Mouse (Mus musculus) inflammation-experienced regulatory T-cells, adult 6 months (primary cell): ENCODE measurements around the gene Tapt1. TPM values are rescaled to one million over a fixed set of nuclear protein-coding genes. Genes with fewer than 3 reads are reported as not detected.
"Not testable (repeated sequence)": the region's sequence is repeated elsewhere in the genome, so short reads cannot be mapped to it uniquely, and the experiment has no call there.

Source experiments
- ATAC-seq: one replicate; pipeline ENCODE4 v1.8.0; 2017
- polyA plus RNA-seq, 3 experiments: library from polyadenylated mRNA; unstranded; fragments of 100-300 nt; shearing (Covaris generic); gene quantifications; one replicate each; pipeline ENCODE4 v1.2.1; 2017

Gene Tapt1
- polyA plus RNA-seq, 3 experiments from 2014 or later = 9.4 to 17.1 (median 15.0) TPM

DNA sequence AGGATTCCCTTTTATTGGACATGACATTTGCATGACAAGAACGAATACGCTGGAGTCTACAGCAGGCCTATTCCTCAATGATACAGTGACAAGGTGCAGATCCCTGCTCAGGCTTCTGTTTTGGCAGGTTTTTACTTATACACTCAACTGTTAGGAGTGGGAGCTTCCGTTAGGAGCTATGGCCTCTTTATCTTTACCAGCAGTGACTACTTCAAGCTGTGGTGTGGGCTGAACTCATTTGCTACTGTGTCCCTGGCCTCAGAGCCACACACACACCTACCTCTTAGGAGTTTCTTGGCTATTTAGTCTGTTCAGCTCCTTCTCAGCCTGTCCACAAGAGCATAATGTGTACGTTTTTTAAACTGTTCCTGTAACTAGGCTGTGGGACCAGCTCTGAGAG, 30.3 kb downstream of the Tapt1 start:
- ATAC-seq = no peak

DNA sequence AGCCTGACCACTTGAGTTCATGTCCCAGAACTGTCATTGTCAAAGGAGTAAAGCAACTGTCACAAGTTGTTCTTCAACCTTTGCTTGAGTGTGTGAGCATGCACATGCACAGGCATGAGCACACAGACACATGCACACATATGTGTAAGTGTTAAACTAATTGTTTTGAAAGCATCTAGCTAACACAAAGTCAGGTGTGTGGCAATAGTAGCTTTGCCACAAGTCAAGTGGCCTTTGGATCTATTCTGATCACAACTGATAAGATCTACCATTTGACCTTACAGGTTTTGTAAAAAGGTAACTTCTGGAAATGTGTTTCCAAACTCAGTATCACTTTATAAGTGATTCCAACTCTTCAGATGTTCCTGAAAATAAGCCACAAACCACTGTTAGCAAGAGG, 39.1 kb downstream of the Tapt1 start:
- ATAC-seq = no peak

DNA sequence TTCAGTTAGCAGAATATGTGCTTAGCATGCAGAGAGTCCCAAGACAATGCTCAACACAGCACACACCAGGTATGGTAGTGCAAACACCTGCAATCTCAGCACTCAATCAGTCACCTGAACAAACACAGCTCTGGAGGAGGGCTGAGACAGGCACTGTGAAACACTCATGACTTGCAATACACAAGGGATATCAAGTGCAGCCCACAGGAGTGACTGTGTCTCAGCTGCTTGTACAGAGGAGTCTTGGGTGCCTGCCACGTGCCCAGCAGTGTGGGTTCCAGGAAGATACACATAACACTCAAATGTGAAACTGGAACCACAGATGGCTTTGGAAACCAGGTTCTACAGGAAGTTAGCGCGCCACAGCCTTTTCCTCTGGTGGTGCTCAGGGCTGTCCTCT, 44.8 kb downstream of the Tapt1 start:
- peak; percentile 87 for ATAC-seq

DNA sequence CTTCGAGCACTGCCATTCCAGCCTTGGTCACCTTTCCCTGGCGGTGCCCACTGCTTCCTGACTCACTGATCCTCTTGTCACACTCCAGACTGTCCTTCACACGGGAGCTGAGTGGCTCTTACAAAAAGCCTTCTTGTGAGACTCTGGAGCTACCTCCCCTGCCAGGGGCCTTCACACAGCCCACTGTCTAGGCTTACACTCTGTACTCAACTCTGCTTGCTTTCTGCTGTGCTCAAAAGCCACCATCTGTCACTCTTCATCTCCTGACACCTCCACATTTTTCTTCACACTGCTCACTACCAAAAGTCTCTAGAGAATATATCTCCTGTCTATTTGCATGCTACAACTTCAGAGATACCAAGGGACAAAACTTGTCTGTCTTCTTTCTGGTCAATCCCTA, 46.0 kb downstream of the Tapt1 start:
- no peak for ATAC-seq

DNA sequence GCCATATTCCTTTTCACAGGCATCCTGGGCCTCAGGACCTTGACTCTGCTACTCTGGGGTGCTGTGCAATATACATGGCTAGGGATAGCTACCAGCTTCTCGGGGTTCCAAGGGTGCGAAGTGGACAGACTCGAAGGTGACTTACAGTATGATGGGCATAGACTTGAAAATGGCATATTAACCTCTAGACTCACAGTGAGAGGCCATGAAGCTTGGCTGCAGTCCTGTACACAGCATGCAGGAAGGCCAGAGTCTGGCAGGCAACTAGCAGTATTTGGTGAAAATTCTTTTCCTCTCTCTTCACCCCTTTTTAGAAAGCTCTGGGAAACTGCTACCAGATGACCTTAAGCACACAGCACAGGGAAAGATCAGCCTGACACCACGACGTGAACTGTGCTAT, 52.4 kb downstream of the Tapt1 start:
- ATAC-seq = no peak

DNA sequence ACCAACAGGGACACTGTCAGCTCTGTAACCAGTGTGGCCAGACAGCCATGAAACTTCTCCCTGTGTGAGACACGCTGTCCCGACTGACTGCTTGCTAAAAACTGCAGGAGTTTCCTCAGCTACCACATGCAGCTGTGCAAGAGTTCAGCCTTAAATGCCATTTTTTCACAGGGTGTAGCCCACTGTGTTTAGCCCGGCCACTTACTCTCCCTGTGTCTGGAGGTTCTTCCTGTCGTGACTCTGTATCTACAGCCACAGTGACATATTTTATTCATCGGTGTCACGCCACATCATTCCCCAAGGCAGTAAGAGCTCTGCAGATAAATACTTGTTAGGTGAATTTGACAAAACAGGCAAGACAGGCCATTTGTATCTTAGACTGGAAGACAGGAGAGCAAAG, 59.6 kb downstream of the Tapt1 start:
- no peak for ATAC-seq

DNA sequence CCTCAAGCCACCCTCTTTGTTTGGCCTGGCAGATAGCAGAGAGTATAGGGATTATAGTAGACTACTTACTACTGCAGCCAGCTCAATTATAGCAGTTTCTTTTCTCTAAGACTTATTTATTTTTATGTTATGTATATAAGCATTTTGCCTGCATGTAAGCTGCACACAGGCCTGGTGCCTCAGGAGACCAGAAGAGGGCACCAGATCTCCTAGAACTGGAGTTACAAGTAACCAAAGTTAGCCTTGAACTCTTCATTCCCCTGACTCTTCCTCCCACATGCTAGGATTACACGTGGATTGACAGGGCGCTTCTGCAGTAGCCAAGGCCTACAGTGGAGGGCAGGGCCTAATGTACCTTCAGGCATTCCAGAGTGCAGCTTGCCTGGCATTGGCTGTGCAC, 60.6 kb downstream of the Tapt1 start:
- no peak for ATAC-seq

DNA sequence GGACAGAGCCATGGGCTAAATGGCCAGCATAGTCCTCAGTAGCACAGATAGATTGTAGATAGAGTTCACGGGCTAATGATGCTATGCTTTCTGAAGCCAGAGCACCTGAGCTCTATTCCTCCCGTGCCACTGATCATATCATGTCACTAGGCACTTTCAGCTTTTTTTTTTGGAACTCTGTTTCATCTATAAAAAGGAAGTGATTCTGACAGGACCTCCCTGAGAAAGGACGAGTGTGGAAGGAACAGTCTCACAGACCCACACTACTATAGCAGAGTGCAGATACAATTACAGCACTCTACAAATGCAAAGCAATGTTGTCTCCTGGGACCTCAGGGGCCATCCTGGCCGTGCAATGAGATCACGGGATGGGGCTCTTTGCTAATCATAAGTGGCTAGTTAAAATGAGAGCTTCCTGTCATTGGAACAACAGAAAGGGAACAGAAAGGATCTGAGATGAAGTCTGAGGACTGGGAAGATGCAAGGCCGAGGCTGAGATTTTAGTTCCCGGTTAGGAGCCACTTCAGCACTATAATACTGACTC, 62.1 kb downstream of the Tapt1 start:
- ATAC-seq = no peak

DNA sequence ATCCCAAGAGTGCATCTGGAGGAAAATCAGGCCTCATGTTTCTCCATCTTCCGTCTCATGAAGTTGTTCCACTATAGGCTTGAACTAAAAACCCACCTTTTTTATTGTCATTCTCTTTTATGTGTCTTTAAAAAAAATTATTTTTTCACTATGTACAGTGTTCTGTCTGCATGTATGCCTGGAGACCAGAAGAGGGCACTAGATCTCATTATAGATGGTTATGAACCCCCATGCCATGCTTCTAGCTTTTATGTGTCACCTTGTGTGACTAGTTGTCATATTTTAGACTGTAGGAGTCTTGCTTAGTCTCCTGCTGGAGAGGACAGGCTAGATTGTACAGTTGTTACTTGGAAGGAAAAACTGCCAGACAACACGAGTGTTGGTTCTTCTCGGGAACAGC, 63.1 kb downstream of the Tapt1 start:
- ATAC-seq = no peak

DNA sequence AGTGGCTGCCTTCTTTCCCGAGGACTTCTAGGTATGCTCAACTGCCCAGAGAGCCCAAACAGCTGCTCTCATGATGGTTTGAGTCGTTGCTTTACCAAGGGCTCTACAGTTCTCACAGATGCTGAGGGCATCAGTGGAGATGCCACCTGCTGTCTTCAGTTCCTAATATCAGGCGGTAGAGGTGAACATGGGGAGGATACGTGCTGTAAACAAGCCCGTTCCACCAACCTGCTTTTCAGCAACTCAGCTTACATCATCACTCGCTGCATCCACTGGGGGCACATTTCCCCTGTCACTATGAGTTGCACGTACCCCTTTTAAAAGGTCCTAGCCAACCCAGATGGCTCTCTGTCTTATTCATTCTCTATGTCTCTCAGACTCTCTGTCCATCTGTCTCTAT, 63.6 kb downstream of the Tapt1 start:
- ATAC-seq = no peak

DNA sequence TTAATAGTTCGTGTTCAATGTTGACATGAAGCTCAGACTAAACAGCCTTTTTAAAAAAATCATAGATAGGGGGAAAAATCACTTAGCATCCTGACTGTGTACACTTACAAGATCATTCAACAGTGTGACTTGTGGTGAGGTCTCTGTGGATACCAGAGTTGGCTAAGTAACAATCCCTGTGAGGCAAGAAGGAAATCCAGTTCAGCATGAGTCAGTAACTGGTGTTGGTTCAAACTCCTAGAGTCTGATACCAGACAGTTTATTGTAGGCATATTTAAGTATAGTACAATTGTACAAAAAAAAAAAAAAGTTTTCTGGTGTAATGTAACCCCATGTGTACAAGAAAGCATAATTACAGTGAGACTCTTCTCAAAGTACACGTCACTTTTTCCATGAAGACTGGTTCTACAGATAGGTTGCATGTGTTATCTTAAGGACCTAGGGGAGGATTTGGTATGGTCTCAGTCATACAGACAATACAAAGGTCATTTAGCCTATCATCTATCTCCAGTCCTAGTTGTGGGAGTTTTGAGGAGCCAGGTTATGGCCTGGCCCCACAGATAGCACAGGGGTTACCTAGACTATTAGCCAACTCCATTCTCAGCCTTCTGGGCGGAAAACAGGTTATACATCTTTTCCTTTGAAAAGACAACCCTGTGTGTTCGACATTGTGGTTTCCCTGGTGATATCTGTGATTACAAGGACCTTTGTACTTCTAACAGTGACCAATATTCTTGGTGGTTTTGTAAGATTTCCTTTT, 66.6 kb downstream of the Tapt1 start:
- ATAC-seq = no peak

DNA sequence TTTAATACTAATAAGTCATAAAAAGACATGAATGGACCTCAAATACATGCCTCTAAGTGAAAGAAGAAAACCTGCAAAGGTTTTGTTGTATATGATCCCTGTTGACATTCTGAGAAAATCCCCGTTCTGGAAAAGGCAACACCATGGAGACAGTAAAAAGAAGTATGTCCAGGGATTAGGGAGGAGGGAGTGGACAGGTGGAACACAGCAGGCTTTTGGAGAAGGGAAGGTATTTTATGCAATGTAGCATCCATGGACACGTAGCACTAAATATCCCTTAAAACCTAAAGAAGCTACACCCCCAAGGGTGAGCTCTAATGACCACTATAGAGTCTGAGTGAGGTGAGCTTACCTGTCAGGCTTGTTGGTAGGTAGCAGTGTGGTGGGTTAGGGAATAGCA, 67.2 kb downstream of the Tapt1 start:
- no peak for ATAC-seq

DNA sequence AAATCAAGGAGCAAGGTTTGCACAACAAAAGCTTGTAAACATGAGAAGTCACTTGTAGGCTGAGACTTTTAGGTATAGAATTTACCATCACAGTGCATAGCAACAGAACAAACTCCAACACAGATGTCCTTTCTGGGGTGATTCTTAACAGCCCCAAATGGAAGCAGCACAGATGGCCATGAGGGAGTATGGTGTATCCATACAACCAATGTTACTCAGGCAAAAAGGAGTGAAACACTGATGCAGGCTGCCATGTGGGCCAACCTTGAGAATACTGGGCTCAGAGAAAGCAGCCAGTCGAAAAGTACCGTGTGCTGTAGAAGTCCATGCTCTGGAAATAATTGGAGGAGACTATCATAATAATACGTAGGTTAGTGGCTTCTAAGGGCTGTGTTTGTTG, 68.0 kb downstream of the Tapt1 start:
- ATAC-seq = no peak

DNA sequence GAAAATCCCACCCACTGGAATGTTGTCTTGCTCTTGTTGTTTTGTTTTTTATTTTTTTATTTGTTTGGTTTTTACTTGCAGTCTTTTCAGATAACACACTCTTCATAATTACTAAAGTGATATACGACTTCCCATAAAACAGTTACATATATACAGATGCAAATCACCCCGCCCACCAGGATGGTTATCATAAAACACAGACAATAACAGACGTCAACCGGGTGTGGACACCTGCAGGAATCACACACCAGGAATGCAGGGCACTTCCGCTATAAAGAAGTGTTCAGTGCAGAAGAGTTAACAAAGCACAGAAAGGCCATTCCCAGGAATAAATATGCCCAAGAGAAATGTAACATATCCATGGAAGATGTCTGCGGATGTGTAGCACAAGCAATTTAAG, 68.7 kb downstream of the Tapt1 start:
- ATAC-seq = no peak

DNA sequence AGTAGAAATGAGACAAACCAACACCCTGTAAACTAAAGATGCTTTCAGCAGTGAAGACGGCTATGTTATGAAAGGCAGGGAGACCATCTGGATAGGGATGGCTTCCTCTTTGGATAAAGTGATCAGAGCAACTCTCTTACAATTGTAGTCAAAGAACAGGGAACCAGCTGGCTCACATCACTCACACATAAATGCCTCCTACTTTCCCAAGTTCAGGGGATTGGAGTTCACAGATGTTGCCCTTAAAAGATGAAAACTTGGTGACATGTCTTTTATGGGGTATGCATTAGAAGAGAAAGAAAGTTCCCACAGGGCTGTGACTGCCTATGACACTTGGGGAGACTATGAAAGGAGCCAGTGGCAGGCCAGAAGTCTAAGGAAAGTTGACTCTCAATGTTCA, 73.4 kb downstream of the Tapt1 start:
- ATAC-seq = no peak

DNA sequence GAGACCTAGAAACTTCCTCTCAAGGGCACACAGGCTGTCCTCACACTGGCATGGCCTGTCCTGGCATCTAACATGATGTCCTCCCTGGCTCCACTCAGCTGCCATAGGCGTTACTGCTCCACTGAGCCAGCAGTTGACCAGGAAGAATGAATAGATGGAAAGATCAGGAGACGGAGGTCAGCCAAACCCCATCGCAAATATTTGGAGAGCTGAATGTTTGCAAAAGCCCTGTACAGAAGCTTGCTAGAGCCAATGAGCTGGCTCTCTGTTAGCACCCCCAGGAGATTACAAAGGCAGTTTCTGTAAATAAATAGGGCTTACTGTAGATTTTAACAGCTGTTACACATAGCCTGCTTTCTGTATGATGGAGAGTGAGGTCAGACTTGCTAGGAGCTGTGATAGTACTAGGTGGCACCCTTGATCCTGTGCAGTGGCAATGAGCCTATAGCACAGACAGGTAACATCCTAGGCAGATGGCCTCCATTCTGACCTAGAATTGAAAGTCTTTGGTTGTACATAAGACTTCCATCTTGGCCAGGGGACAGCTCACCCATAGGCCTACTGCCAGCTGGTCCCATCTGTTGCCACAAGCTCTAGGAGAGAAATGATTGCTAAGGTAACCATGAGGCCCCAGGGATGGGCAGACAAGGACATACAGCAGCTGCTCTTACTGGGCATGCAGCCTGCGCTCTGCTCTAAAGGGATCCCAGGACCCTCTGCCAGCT, 74.9 kb downstream of the Tapt1 start:
- ATAC-seq = no peak

DNA sequence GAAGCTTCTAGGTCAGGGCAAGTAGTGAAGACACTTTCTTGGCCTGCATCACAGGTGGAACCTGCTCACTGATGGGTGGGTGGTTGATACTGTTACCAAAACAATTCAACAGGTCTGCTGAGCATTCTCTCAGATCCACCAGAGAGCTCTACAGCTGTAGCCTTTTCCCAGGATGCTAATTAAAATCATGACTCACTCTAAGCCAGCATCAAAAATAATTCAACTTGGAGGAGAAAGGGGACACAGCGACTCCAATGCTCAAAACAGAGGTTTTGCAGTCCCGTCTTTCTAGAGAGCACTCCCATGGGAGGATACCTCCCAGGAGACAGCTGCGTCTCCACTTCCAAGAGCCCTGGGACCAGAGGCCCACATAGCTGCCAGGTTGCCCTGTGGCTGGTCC, 78.7 kb downstream of the Tapt1 start:
- no peak for ATAC-seq

DNA sequence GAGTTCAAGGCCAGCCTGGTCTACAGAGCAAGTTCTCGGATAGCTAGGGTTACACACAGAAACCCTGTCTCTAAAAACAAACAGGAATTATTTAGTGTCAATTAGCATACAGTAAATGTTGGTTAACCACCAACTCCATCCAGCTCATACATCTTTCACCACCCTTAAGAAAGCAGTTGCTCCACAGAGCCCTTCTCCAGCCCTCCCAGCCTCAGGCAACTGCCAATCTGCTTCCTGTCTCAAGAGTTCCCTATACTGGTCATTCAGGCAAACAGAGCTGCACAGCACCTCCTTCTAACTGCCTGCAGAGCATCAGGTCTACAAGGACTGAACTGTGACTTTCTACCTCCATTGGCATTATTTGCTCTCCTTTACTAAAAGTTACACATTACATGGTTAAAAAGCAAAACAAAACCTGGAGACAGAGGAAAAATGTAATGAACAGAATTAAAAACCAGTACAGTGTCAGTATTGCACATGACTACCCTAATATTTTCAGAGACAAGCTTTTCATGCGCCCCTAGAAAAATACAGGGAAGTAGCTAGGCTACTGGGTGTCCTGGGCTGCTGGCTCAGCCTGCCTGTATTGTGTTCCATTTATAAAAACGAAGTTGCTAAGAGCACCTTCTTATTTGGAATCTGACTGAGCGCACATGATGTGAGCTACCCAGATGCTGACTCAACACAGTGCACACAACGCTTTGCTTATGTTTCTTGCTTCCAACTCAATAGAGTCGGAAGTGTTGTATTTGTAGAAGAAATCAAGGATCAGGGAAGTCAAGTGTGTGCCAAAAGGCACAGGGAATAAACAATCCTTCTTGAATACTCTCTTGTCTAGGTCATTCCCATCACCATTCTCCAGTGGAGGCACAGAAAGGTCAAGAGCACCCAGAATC, 79.7 kb downstream of the Tapt1 start:
- ATAC-seq = no peak

DNA sequence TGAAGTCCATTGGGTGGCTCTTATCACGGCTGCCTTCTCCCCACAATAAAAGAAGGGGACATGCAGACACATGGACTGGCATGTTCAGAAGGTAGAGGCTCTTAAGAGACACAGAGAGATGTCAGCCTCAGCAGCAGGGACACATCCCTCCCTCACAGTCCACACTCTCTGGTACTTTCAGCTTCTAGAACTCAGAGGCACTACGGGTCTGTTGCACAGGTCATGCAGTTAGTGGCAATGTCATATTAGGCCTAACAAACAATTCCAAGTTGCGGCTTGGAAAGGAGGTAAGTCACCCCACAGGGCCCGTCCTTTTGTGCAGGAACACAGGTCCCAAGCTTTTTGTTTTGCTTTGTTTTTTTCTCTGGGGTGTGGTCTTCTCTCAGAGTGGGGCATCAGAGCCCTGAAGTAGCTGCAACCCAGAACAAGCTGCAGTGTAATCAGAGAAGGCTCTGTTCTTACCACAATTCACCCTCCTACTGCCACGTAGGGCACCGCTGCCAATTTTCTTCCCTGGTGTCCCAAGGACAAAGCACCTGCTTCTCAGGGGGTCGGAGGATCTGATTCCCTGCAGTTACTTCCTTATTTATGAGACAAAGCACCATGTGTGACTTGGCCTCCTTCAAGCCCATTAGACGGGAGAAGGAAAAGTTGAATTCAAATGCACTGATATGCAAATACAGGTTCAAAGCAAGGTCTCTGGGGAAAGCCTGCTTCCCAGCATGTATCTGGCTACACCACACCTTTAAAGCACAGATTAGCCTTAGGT, 82.8 kb downstream of the Tapt1 start:
- no peak for ATAC-seq

DNA sequence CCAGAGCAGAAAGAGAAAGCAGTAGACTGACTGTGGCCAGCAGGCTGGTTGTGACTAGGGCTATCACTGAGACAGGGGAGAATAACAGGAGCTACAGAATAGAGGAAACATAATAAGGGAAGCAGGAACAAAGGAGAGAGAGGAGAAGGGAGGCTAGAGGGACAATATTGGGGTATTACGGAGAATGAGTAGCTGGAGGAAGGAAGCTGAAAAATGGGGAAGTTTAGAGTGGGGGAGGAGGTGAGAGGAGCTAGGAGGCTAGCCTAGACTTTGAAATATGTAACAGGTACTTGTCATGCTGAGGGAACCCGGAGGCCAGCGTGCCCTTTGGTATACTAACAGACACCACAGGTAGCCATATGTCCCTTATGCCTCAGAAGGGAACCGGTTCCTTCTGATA, 98.9 kb downstream of the Tapt1 start:
- no peak for ATAC-seq

DNA sequence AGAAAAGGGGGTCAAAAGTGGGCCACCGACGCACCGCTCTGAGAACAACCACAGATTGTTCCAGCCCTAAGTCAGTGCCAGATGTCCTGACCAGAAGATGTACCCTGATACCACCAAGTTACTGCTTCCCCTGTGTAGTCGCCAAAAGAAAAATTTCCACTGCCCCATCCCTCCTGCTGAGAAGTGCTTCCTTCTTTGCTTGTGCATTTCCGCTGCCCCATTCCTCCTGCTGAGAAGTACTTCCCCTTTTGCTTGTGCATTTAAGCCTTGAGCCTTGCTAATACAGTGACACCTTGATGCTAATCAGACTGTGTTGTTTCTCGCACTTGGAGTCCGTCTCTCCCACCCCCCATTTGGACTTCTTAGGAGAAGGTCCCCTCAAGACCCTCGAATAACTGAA, 99.9 kb downstream of the Tapt1 start:
- ATAC-seq = not testable (repeated sequence)
